Mouse (Mus musculus) cerebellum, adult 2 months (tissue): ENCODE data around the gene Gh.

Experiments
- CTCF ChIP-seq: fragments of 200-500 bp; IDR thresholded peaks from 2 replicates; pipeline ENCODE4 v1.5.1; 2011; ENCODE audit warnings: low read depth, mild to moderate bottlenecking, control low read depth, low read length, moderate library complexity, borderline replicate concordance; ENCODE audit not compliant: insufficient read depth
- POLR2A ChIP-seq: fragments of 200-500 bp; IDR thresholded peaks from 2 replicates; pipeline ENCODE4 v1.6.1; 2011; ENCODE audit warnings: low read length, control low read depth, borderline replicate concordance; ENCODE audit not compliant: insufficient read depth

- TF ChIP-seq CTCF = no peak
- no peak for TF ChIP-seq POLR2A
Observed at GRCm38 (mm10) chr11:106271794-106272643, 29.6 kb downstream of the Gh start.
